Mouse (Mus musculus) lung, embryonic 15.5 days (tissue): ENCODE measurements around the gene Dhx37. TPM values are rescaled to one million over a fixed set of nuclear protein-coding genes. Genes with fewer than 3 reads are reported as not detected.
A peak's percentile ranks its signal among the peaks of the same experiment; 100 is the strongest.
"Not testable (repeated sequence)": the region's sequence is repeated elsewhere in the genome, so short reads cannot be mapped to it uniquely, and the experiment has no call there.

Source experiments
- ATAC-seq: fragments of 200-750 bp; cut with Nextera tagmentation; 2 replicates; pipeline ENCODE4 v1.8.0; 2017; ENCODE audit warnings: moderate number of reproducible peaks, borderline replicate concordance; ENCODE audit not compliant: low FRiP score, low TSS enrichment; ENCODE audit errors: extremely low read depth
- H3K27ac ChIP-seq: fragments of 300-500 bp; sonication (generic); 2 replicates; pipeline ENCODE4 v1.5.1; 2015; ENCODE audit warnings: moderate library complexity, mild to moderate bottlenecking, inconsistent platforms
- H3K27me3 ChIP-seq: fragments of 300-500 bp; sonication (generic); 2 replicates; pipeline ENCODE4 v1.6.1; 2015; ENCODE audit warnings: inconsistent platforms
- H3K36me3 ChIP-seq: fragments of 300-500 bp; sonication (generic); 2 replicates; pipeline ENCODE4 v1.6.1; 2015; ENCODE audit warnings: inconsistent platforms
- H3K4me1 ChIP-seq: fragments of 300-500 bp; sonication (generic); 2 replicates; pipeline ENCODE4 v1.6.1; 2015; ENCODE audit warnings: inconsistent platforms
- H3K4me2 ChIP-seq: fragments of 300-500 bp; sonication (generic); 2 replicates; pipeline ENCODE4 v1.6.1; 2015; ENCODE audit warnings: inconsistent platforms, mild to moderate bottlenecking, moderate library complexity
- H3K4me3 ChIP-seq: fragments of 300-500 bp; sonication (generic); 2 replicates; pipeline ENCODE4 v1.5.1; 2015; ENCODE audit warnings: mild to moderate bottlenecking, inconsistent platforms
- H3K9ac ChIP-seq: fragments of 300-500 bp; sonication (generic); 2 replicates; pipeline ENCODE4 v1.6.1; 2015; ENCODE audit warnings: inconsistent platforms
- H3K9me3 ChIP-seq: fragments of 300-500 bp; sonication (generic); 2 replicates; pipeline ENCODE4 v1.6.1; 2016; ENCODE audit warnings: inconsistent platforms
- WGBS: fragments of 180-500 bp; shearing (Covaris S2); methylation state at CpG from one replicate; pipeline ENCODE4 v1.1.7; 2015; 5-methylcytosine and 5-hydroxymethylcytosine counted together
- polyA plus RNA-seq: library from polyadenylated mRNA; unstranded; fragments of >200 nt; fragmentation: Nextera tagmentation; extraction: Ambion mirVana; gene quantifications from 2 replicates; pipeline ENCODE4 v1.2.1, GENCODE M21; 2015

The Dhx37 gene
- polyA plus RNA-seq, 1 experiment from 2014 or later = 11.7 TPM

DNA sequence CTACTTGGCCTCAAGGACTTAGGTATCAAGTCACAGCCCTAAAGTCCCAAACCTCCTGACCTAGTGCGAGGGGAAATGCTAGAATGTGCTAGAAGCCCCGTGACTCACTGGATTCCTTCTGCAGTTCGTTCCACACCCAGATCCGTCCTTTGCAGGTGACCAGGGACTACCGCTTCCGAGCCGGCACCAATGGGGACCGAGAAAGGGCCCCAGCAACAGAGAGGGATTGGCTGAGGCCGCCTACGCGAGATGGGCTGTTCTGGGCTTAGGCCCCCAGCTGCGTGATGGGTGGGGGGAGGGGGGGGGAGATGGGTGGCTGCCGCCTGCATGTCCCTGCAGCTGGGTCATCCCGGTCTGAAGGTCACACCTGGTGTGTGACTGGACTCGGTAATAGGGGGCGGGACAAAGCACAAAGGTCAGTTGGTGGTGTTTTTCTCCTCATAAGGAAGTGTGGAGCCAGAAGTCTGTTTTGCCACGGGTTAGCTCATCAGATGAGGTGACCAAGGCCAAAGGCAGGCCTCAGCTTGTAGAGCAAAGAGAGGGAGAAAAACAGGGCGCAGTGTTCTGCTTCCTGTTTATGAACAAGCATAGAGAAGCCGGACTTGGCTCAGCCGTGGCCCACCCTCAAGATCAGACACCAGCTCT is 40.8 kb downstream of the Dhx37 start:
- Histone ChIP-seq H3K9me3 (no peaks in the 10 kb centered on the region), H3K27me3 (no peaks in the 10 kb centered on the region), H3K36me3 (no peaks in the 10 kb centered on the region), H3K4me1 (peaks cover 46% of the 10 kb centered on the region), H3K27ac (peak overlapping the region; percentile 96), H3K9ac (peak overlapping the region; percentile 31), H3K4me2 (peak overlapping the region; percentile 56), H3K4me3 (peak overlapping the region; percentile 32)
- 1% methylated on average over 20 of the region's 20 CpGs for WGBS
- ATAC-seq = peak; percentile 90

DNA sequence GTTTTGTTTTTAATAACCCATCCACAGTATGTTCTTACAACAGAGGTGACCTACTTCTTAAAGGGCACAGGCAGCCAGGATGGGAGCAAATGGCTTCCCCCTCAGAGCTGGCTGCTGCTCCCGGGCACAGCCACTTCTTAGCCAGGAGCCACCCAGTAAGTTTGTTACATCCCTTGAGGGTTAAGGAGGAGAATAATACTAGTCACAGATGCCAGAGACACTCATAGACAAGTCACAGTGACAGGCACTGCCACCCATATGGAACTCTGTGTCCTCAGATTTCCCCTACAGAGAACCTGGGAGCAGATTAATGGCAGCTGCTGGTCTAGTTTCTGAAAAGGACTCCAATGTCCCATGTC is 41.3 kb downstream of the Dhx37 start:
- WGBS = 11% methylated on average over 1 of the region's 1 CpGs
- ATAC-seq = peak; percentile 12
- Histone ChIP-seq H3K4me1 (peaks cover 47% of the 10 kb centered on the region), H3K4me2 (peak overlapping the region; percentile 56), H3K9me3 (no peaks in the 10 kb centered on the region), H3K4me3 (no peak overlapping the region), H3K27ac (peak overlapping the region; percentile 96), H3K9ac (no peak overlapping the region), H3K27me3 (no peaks in the 10 kb centered on the region), H3K36me3 (no peaks in the 10 kb centered on the region)

DNA sequence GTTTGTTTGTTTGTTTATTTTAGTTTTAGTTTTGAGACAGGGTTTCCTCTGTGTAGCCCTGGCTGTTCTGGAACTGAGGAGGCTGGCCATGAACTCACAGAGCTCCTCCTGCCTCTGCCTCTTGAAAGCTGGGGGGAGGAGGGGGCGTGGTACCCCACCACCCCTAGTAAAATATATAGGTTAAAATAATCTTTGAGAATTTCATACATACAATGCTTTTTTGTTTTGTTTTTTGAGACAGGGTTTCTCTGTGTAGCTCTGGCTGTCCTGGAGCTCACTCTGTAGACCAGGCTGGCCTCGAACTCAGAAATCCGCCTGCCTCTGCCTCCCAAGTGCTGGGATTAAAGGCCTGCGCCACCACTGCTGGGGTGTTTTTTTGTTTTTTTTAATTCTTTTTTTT is 41.7 kb downstream of the Dhx37 start:
- H3K27ac ChIP-seq = peak overlapping the region; percentile 96
- H3K27me3 ChIP-seq, H3K36me3 ChIP-seq, H3K9ac ChIP-seq, ATAC-seq, H3K9me3 ChIP-seq, H3K4me2 ChIP-seq, H3K4me3 ChIP-seq: not testable (repeated sequence)
- H3K4me1 ChIP-seq = peaks cover 47% of the 10 kb centered on the region
- WGBS = 94% methylated on average over 4 of the region's 4 CpGs

DNA sequence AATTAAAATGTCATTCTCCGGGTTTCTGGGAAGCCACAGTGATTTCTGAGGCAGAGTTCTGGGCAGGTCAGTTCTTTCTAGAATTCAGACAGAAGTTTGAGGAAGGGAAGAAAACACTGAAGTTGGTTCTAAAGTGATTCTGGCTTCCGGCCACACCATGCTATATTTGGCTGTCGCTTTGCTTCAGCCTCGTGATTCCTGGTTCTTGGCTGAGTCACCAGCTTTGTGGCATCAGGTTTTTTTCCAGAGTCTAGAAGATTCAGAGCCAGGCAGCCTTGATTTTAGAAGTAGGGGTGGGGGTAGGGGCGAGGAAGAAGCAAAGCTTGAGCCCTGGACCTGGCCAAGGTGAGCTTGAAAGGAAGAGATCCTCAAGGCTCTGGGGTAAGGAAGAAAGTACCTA is 42.3 kb downstream of the Dhx37 start:
- 51% methylated on average over 5 of the region's 5 CpGs for WGBS
- H3K9me3 ChIP-seq = no peaks in the 10 kb centered on the region
- peaks cover 47% of the 10 kb centered on the region for H3K4me1 ChIP-seq
- H3K27ac ChIP-seq = peak overlapping the region; percentile 96
- H3K27me3 ChIP-seq = no peaks in the 10 kb centered on the region
- H3K9ac ChIP-seq = no peak overlapping the region
- ATAC-seq = no peak
- H3K4me2 ChIP-seq = no peak overlapping the region
- no peak overlapping the region for H3K4me3 ChIP-seq
- H3K36me3 ChIP-seq = no peaks in the 10 kb centered on the region

DNA sequence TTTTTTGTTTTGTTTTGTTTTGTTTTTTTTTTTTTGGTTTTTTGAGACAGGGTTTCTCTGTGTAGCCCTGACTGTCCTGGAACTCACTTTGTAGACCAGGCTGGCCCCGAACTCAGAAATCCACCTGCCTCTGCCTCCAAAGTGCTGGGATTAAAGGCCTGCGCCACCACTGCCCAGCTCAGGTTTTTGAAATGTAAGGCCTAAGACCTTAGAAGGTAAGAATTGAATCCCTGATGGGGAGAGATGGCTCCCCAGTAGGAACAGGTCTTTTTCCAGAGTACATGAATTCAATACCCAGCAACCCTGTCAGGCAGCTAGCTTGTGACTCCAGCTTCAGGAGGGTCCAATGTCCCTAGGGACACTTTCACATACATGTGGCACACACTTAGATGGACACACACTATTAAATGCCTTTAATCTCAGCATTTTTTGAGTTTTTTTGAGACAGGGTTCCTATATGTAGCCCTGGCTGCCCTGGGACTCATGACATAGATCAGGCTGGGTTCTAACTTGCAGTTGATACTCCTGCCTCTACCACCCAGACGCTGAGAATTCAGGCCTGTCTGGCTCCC is 42.9 kb downstream of the Dhx37 start:
- Histone ChIP-seq H3K9ac (no peak overlapping the region), H3K4me2 (no peak overlapping the region), H3K4me3 (no peak overlapping the region), H3K9me3 (no peaks in the 10 kb centered on the region), H3K27me3 (no peaks in the 10 kb centered on the region), H3K36me3 (peaks cover under 1% of the 10 kb centered on the region), H3K4me1 (peaks cover 47% of the 10 kb centered on the region), H3K27ac (peak overlapping the region; percentile 96)
- ATAC-seq = no peak
- 87% methylated on average over 3 of the region's 3 CpGs for WGBS

DNA sequence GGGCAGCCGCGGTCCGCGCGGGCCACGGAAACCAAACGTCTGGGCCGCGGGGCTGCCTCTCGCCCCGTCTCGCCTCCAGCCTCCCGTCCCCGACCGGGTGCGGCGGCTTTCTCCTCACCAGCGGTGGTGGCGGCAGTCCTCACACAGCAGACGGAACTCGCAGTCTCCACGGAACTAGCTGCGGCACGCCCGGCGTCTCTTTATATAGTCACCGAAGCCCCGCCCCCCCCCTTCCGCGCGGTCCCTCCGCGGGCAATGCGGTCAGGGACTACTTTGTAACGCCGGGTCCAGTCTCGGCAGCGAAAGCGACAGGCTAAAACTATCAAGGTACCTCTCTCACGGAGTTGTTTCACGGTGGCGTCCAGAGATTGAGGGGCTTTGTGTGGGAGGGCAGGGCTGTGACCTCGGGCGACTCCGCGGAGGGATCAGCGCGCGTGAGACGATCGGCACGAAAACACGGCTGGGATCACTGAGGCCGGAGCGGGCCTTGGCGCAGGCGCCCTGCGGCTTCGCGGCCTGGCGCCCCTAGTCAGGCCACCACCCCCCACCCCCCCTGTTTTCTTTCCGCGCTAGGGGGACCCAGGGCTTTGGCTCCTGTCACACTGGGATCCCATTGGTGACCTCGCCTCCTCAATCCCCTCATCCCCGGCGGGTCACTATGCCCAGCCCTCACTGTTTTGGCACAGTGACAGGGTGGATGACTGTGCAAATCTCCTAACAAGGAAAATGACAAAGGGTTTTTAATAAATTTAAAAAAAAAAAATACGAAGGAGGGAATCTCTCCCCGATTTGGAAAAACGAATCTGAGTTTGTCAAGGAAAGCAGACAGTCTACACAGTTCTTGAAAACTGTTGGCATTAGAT is 44.1 kb downstream of the Dhx37 start, which contains the start of gene Ubc:
Gene Ubc (minus strand): TSS at position 624 of the 863 bp plus-strand sequence.
- peak; percentile 67 for ATAC-seq
- Histone ChIP-seq H3K9ac (peak within 1 kb of the TSS; percentile 91), H3K9me3 (no peaks in the 10 kb centered on the region), H3K4me2 (peak within 1 kb of the TSS; percentile 79), H3K4me3 (peak within 1 kb of the TSS; percentile 70), H3K27me3 (no peaks in the 10 kb centered on the region), H3K27ac (peak within 1 kb of the TSS; percentile 96), H3K4me1 (peaks cover 55% of the 10 kb centered on the region), H3K36me3 (peaks cover 12% of the 10 kb centered on the region)
- 1% methylated on average over 67 of the region's 69 CpGs for WGBS

DNA sequence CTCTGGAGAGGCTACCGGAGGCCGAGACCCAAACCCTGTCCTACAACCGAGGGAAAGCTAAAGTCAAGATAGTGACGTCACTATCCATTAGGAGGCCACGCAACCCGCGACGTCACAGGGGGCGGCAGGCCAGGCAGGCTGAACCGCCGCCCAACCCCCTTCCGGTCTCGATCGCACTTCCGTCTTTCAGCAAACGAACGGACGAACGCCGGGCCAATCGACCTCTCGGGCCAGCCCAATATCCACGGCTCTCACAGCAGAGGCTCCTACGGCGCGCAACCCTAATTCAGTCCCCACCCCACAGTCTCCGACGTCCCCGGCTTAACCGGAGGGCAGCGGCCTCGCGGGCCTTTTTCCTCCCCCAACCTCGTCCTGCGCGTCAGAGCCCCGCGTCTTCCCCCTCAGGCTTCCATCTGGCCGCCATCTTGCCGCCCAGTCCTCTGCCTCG is 44.8 kb downstream of the Dhx37 start, which contains the start of gene Gm10382:
Gene Gm10382 (plus strand): TSS at position 192 of the 448 bp plus-strand sequence.
- no peaks in the 10 kb centered on the region for H3K27me3 ChIP-seq
- peak; percentile 27 for ATAC-seq
- H3K9ac ChIP-seq = peak within 1 kb of the TSS; percentile 91
- H3K36me3 ChIP-seq = peaks cover 19% of the 10 kb centered on the region
- peak within 1 kb of the TSS; percentile 96 for H3K27ac ChIP-seq
- H3K4me2 ChIP-seq = peak within 1 kb of the TSS; percentile 79
- H3K4me1 ChIP-seq = peaks cover 53% of the 10 kb centered on the region
- peak within 1 kb of the TSS; percentile 70 for H3K4me3 ChIP-seq
- H3K9me3 ChIP-seq = no peaks in the 10 kb centered on the region
- WGBS = under 1% methylated on average over 41 of the region's 41 CpGs

DNA sequence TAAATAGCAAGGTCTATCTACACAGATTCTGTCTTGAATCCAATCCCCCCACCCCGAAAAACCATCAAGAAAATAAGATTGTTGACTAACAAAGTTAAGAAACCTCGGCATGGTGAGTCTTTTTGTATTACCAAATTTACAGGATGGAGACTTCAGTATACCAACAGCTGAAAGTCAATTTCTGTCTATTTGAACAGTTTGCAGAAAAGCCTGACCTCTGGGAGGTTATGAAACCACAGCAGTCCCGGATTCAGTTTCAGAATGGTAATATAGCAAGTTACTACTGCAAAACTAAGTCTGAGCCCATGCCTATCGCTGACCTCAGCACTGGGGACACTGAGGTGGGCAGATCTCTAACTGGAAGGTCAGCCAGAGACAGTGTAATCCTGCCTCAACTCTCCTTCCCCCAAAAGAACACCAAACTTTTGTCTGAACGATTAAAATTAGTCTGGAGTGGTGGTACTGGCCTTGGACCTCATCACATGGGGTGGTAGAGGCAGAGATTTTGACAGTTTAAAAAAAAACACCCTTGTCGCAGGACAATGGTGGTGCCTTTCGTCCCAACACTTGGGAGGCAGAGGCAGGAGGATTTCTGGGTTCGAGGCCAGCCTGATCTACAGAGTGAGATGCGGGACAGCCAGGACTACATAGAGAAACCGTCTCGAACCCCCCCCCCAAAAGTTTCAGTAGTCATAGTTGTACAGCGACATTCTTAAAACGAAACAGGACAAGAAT is 45.4 kb downstream of the Dhx37 start:
- 18% methylated on average over 13 of the region's 13 CpGs for WGBS
- H3K27ac ChIP-seq = peak overlapping the region; percentile 96

DNA sequence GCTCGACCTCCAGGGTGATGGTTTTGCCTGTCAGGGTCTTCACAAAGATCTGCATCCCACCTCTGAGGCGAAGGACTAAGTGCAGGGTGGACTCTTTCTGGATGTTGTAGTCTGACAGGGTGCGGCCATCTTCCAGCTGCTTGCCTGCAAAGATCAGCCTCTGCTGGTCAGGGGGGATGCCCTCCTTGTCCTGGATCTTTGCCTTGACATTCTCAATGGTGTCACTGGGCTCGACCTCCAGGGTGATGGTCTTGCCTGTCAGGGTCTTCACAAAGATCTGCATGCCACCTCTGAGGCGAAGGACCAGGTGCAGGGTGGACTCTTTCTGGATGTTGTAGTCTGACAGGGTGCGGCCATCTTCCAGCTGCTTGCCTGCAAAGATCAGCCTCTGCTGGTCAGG is 46.6 kb downstream of the Dhx37 start:
- H3K4me3 ChIP-seq, H3K9me3 ChIP-seq, ATAC-seq, H3K27ac ChIP-seq, H3K9ac ChIP-seq, H3K4me2 ChIP-seq, H3K27me3 ChIP-seq: not testable (repeated sequence)
- Histone ChIP-seq H3K36me3 (peaks cover 24% of the 10 kb centered on the region), H3K4me1 (peaks cover 44% of the 10 kb centered on the region)
- 84% methylated on average over 5 of the region's 6 CpGs for WGBS

More for the DNA sequence above, 45.4 kb downstream of the Dhx37 start:
- H3K4me1 ChIP-seq = peaks cover 47% of the 10 kb centered on the region
- no peaks in the 10 kb centered on the region for H3K27me3 ChIP-seq
- peak overlapping the region; percentile 91 for H3K9ac ChIP-seq
- H3K4me2 ChIP-seq = peak overlapping the region; percentile 79
- peaks cover 24% of the 10 kb centered on the region for H3K36me3 ChIP-seq
- H3K4me3 ChIP-seq = peak overlapping the region; percentile 70
- no peak for ATAC-seq
- H3K9me3 ChIP-seq = no peaks in the 10 kb centered on the region

DNA sequence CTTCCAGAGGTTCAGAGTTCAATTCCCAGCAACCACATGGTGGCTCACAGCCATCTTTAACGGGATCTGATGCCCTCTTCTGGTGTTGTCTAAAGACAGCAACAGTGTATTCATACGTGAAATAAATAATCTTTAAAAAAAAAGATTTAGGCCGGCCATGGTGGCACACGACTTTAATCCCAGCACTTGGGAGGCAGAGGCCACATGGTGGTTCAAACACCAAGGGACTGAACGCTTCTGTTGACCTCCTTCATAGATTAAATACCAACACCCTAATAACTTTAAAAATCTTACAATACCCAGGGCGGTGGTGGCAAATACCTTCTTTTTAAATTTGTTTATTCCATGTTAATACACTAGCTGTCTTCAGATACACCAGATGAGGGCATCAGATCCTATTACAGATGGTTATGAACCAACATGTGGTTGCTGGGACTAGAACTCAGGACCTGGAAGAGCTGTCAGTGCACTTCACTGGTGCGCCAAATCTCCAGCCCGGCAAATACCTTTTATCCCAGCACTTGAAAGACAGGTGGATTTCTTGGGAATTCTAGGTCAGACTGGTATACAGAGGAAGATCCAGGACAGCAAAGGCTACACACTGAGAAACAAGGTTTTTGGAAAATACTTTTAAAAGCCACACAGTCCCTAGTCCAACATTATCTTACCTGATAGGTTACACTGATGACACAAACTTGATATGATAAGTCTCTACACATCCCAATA is 48.5 kb downstream of the Dhx37 start:
- H3K4me1 ChIP-seq = peaks cover 32% of the 10 kb centered on the region
- H3K4me2 ChIP-seq = no peak overlapping the region; the same call in 1 of the 2 replicates
- peaks cover 24% of the 10 kb centered on the region for H3K36me3 ChIP-seq
- H3K9me3 ChIP-seq = no peaks in the 10 kb centered on the region
- no peaks in the 10 kb centered on the region for H3K27me3 ChIP-seq
- WGBS = 65% methylated on average over 8 of the region's 8 CpGs
- no peak overlapping the region for H3K9ac ChIP-seq
- peak overlapping the region; percentile 6; the same call in 1 of the 2 replicates for H3K4me3 ChIP-seq
- no peak for ATAC-seq
- H3K27ac ChIP-seq = no peak overlapping the region
